Mouse (Mus musculus): ENCODE results near the gene Nxf1. TPM values are rescaled to one million over a fixed set of nuclear protein-coding genes. Genes with fewer than 3 reads are reported as not detected.

Nxf1 gene
- total RNA-seq, 4 experiments from 2014 or later: 102 to 164 (median 148) TPM

DNA sequence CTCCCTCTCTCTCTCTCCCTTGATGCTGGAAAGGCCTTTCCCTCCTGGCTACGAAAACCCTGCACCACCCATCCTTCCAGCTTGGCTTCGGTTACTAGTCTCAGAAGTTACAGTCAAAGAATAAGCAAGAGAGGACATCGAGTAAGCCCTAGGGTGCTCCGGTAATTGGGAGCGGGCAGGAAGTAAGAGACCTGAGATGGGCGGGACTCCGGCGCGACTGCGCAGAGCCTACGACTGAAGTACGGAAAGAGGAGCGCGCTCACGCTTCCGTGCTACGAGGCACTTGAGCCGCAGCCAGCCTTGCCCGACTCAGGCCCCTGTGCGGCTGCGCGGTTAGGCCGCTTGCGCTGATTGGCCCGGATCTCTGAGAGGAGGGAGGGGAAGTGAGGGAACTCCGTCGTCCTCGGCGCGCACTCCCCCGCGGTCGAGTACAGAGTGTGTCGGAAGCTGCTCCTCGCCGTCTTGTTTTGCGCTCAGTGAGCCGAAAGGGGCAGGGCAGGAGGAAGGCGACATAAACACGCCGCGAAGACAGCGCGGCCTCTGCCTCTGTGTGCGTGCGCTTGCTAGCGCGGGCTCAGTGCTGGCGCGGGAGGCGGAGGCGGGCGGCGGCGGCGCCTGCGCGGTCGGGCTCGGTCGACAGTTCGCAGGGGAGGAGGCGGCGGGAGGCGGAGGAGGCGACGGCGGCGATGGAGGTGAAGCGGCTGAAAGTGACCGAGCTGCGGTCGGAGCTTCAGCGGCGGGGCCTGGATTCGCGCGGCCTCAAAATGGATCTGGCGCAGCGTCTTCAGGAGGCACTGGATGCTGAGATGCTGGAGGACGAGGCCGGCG is 62.9 kb downstream of the Nxf1 start, which contains the start of gene Hnrnpul2:
Hnrnpul2 (plus strand) TSS at position 415 of the 828 bp plus-strand sequence.
- DNase-seq: peak; percentile 98

Small RNA genes lying within 50 kb of the gene (microRNA-seq; reads per million reads assigned to microRNA genes)
- 0 to 0.50 reads per million in 2 experiments for gene Mir6992

Other genes starting within 250 kb of the Nxf1 start
- gene Slc22a8, start 165.8 kb upstream of the Nxf1 start, total RNA-seq (2022): under 1 TPM in 3 of 4 experiments, not detected in 1; 0.07 to 0.40 (median 0.15) TPM
- gene Slc22a6, start 139.0 kb upstream of the Nxf1 start, total RNA-seq (2022): not detected
- gene Chrm1, start 93.3 kb upstream of the Nxf1 start, total RNA-seq (2022): 1 to 10 TPM; 1.2 to 2.6 (median 1.8) TPM
- gene Slc3a2, start 33.7 kb upstream of the Nxf1 start, total RNA-seq (2022): 100 to 1,000 TPM; 210 to 266 (median 246) TPM
- 10 to 100 TPM; 49.1 to 60.4 (median 53.3) TPM for gene Wdr74, start 21.2 kb upstream of the Nxf1 start, total RNA-seq (2022)
- gene 1700092M07Rik, start 16.4 kb upstream of the Nxf1 start, total RNA-seq (2022): 1 to 10 TPM in 3 of 4 experiments, under 1 TPM in 1; 0.64 to 4.4 (median 1.8) TPM
- 100 to 1,000 TPM in 3 of 4 experiments, 10 to 100 TPM in 1; 90.9 to 138 (median 118) TPM for gene Stx5a, start 15.7 kb upstream of the Nxf1 start, total RNA-seq (2022)
- 100 to 1,000 TPM; 111 to 137 (median 123) TPM for gene Tmem223, start 13.9 kb downstream of the Nxf1 start, total RNA-seq (2022)
- gene Tmem179b, start 17.4 kb downstream of the Nxf1 start, total RNA-seq (2022): 10 to 100 TPM; 54.8 to 73.9 (median 63.9) TPM
- gene Taf6l, start 29.3 kb downstream of the Nxf1 start, total RNA-seq (2022): 10 to 100 TPM; 16.6 to 26.8 (median 21.0) TPM
- gene Polr2g, start 41.5 kb downstream of the Nxf1 start, total RNA-seq (2022): 100 to 1,000 TPM in 2 of 4 experiments, 10 to 100 TPM in 2; 86.0 to 106 (median 102) TPM
- gene Zbtb3, start 45.5 kb downstream of the Nxf1 start, total RNA-seq (2022): 1 to 10 TPM; 2.5 to 4.9 (median 3.5) TPM
- gene Ttc9c, start 62.3 kb downstream of the Nxf1 start, total RNA-seq (2022): 10 to 100 TPM; 27.4 to 40.5 (median 35.9) TPM
- gene Hnrnpul2, start 62.9 kb downstream of the Nxf1 start, total RNA-seq (2022): 10 to 100 TPM; 66.4 to 84.4 (median 73.9) TPM
- gene AC129217.1, start 72.7 kb downstream of the Nxf1 start, total RNA-seq (2022): not detected
- 100 to 1,000 TPM in 3 of 4 experiments, 10 to 100 TPM in 1; 96.6 to 137 (median 126) TPM for gene Bscl2, start 80.4 kb downstream of the Nxf1 start, total RNA-seq (2022)
- 1 to 10 TPM; 4.7 to 9.8 (median 8.7) TPM for gene Gng3, start 82.1 kb downstream of the Nxf1 start, total RNA-seq (2022)
- gene Lrrn4cl, start 93.7 kb downstream of the Nxf1 start, total RNA-seq (2022): 1 to 10 TPM; 2.6 to 4.5 (median 3.3) TPM
- gene Ubxn1, start 114.4 kb downstream of the Nxf1 start, total RNA-seq (2022): 100 to 1,000 TPM; 203 to 231 (median 218) TPM
- 10 to 100 TPM; 53.2 to 91.0 (median 63.1) TPM for gene Uqcc3, start 123.8 kb downstream of the Nxf1 start, total RNA-seq (2022)
- 10 to 100 TPM in 3 of 4 experiments, 1 to 10 TPM in 1; 9.6 to 22.4 (median 14.5) TPM for gene Lbhd1, start 126.7 kb downstream of the Nxf1 start, total RNA-seq (2022)
- not detected for gene Gm49403, start 126.9 kb downstream of the Nxf1 start, total RNA-seq (2022)
- 10 to 100 TPM; 32.6 to 54.7 (median 45.3) TPM for gene 1810009A15Rik, start 131.8 kb downstream of the Nxf1 start, total RNA-seq (2022)
- gene Gm49416, start 131.9 kb downstream of the Nxf1 start, total RNA-seq (2022): 10 to 100 TPM in 1 of 4 experiments, 1 to 10 TPM in 3; 2.6 to 10.6 (median 6.0) TPM
- gene Ints5, start 135.9 kb downstream of the Nxf1 start, total RNA-seq (2022): 10 to 100 TPM; 22.9 to 27.8 (median 25.0) TPM
- 100 to 1,000 TPM; 204 to 232 (median 222) TPM for gene Ganab, start 141.0 kb downstream of the Nxf1 start, total RNA-seq (2022)
- gene B3gat3, start 163.3 kb downstream of the Nxf1 start, total RNA-seq (2022): 10 to 100 TPM; 61.3 to 72.9 (median 70.0) TPM
- gene Rom1, start 172.3 kb downstream of the Nxf1 start, total RNA-seq (2022): 10 to 100 TPM; 51.9 to 73.5 (median 54.9) TPM
- 10 to 100 TPM; 57.9 to 87.6 (median 79.6) TPM for gene Eml3, start 172.5 kb downstream of the Nxf1 start, total RNA-seq (2022)
- 100 to 1,000 TPM in 2 of 4 experiments, 10 to 100 TPM in 2; 83.4 to 133 (median 102) TPM for gene Mta2, start 184.8 kb downstream of the Nxf1 start, total RNA-seq (2022)
- gene Tut1, start 196.8 kb downstream of the Nxf1 start, total RNA-seq (2022): 10 to 100 TPM; 22.9 to 31.9 (median 26.8) TPM
- gene Eef1g, start 210.0 kb downstream of the Nxf1 start, total RNA-seq (2022): 100 to 1,000 TPM; 306 to 355 (median 328) TPM
- 100 to 1,000 TPM; 122 to 227 (median 158) TPM for gene Ahnak, start 232.2 kb downstream of the Nxf1 start, total RNA-seq (2022)

Measured in adrenal gland, adult 8-10 months (tissue).